Mouse (Mus musculus): ENCODE data around the gene Col4a3.

The Col4a3 gene

GRCm38 (mm10) chr1:82586713-82587399 lies at the start of gene Col4a3, which contains the start of gene Col4a4:
TSS of gene Col4a3 (plus strand) at chr1:82586921.
TSS of gene Col4a4 (minus strand) at chr1:82586849.
- DNase-seq (ENCODE audit: low read depth, low spot score): no peak

DNA sequence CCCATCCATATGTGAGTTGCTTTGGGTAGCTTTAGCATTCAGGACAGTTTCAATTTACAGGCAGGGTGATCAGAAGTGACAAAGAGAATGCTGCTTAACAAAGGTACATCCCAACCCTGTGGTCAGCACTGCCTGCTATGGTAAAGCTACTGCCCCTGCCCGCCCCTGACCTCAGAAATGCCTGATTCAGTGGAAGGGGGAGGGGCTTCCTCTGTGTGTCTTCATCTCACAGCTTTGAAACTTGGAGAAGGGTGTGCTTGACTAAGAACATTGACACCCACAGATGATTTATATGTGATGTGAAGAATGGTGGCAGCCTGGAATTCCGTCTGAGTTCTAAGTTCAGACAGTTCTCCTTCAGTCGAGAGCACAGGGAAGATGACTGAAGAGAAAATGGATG lies 48.9 kb upstream of the Col4a3 start:
- no peak for DNase-seq (ENCODE audit: low read depth, low spot score)

DNA sequence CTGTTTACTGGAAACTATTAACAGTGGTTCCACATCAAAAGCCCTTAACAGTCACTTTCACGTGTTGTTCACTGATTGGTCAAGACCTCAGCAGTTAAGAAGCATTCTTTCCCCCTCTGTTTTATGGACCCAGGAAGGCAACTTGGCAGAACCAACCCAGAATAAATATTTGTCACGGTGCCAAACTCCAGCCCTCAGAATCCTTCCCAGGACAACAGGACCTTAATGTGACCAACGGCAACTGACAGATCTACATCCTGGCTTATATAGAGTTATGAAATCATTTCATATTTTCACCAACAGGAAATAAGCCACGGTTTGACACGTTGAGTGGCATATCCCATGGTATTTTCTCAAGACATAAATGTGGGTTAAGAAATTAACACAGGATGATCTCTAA lies 46.7 kb upstream of the Col4a3 start:
- DNase-seq (ENCODE audit: low read depth, low spot score): no peak

DNA sequence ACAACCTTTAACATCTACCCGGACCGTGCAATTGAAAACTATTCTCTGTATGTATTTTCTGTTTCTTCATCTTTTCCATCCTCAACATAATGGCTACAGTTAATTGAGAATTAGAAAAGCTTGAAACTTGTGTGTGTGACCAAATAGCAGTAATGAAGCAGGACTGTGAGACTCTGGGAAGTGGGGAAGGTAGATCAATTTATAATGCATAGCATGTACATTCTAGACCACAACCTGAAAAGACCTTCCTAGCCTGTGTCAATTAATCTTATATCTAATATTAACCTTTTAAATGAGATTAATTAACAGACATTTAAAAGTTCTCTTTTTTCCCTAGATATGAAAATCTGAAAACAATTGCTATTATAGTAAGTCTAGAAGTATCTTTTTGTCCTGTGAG lies 42.8 kb upstream of the Col4a3 start:
- DNase-seq (ENCODE audit: low read depth, low spot score): no peak

DNA sequence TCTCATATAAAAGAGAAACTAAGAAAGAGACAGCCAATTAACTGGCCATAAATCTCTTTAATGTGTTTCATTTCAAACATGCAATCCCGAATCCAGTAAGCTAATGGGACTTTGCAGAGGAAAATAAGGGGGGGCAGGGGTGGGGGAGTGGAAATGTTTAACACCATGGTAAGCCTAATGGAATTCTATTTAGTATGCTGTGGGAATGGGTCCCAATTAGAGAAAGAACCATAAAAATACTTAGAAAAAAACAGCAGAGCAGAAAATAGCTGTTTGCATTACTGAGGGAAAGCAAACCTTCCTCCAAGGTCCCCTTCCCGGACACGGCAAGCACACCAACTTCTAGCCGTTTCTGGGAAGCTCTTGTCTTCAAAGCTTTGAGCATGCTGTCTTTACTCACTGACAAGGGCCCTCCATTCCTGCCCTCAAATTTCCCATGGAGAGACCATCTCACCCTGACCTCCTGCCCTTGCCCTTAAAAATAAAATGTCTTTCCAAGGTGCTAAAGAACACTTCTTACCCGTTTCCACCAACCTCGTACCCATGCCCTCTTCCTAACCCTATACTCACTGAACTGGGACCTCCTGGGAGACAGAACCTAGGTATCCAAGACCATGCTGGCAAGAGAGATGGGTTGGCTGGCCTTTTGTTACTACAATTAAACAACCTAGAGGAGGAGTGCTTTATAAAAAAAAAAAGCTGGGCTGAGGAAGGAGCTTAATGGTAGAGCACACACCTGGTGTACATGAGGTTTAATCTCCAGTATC lies 42.1 kb upstream of the Col4a3 start:
- no peak for DNase-seq (ENCODE audit: low read depth, low spot score)

GRCm38 (mm10) chr1:82545199-82545960 lies 41.3 kb upstream of the Col4a3 start:
- no peak for DNase-seq (ENCODE audit: low read depth, low spot score)

DNA sequence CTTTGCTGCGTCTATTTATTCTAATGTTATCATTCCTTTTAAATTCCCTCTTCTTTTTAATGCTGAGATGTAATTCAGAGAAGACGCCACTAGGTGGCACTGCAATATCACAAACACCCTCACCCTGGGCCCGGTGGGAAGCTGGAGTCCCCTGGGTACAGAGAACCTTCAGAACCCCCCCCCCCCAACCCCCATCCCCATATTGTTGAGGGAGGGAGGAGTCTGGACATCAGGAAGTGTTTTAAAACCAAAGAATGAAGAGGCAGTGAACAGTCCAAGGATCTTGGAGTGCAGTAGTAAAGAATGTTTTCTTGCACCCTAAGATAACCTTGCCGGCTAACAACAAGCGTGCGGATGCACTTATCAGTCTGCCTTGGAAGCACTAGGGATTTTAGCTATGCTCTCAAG lies 32.3 kb upstream of the Col4a3 start:
- peak; percentile 30 for DNase-seq (ENCODE audit: low read depth, low spot score)

DNA sequence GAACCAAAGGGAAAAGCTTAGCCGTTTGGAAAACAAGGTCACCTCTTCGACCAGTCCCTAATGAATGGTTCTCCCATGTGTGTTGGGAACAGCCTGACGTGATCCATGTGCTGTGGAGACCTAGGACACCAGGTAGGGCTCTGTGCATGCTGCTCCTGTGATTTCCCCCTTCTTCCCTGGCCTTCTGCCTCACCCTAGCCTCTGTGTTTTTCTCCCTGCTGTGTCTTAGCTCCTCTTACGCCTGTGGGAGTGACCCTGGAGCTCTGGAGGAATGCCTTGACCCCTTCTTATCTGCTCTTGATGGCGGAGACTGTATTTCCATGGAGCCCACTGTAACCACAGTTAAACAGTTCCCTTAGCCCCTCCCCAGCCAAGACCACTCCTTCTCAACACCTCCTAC lies 31.8 kb upstream of the Col4a3 start:
- no peak for DNase-seq (ENCODE audit: low read depth, low spot score)

- no peak for DNase-seq (ENCODE audit: low read depth, low spot score)
Measured at GRCm38 (mm10) chr1:82560223-82560622, 26.5 kb upstream of the Col4a3 start.

DNA sequence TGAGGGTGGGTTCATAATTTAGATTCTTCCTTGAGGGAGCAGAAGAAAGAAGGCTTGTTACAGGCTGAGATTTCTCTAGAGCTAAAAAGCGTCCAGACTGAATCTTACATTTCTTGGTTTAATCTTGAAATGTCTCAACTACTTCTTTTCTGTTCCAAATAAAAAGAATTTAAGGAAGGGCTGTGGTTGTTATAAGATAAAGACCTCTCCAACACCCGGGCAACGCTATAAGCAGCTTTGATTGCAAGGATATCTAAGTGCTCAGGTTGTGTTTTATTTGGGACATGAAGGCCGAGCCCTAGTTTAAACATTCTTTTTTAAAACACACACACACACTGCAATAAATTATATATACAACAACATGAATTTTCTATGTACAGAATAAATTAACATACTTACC lies 17.3 kb upstream of the Col4a3 start:
- no peak for DNase-seq (ENCODE audit: low read depth, low spot score)

GRCm38 (mm10) chr1:82571758-82572157 lies 15.0 kb upstream of the Col4a3 start:
- DNase-seq (ENCODE audit: low read depth, low spot score): no peak

- DNase-seq (ENCODE audit: low read depth, low spot score): no peak
Measured at GRCm38 (mm10) chr1:82575681-82576080, 11.0 kb upstream of the Col4a3 start.

- no peak for DNase-seq (ENCODE audit: low read depth, low spot score)
Measured at GRCm38 (mm10) chr1:82576182-82576581, 10.5 kb upstream of the Col4a3 start.

GRCm38 (mm10) chr1:82577339-82577738 lies 9.4 kb upstream of the Col4a3 start:
- DNase-seq (ENCODE audit: low read depth, low spot score): no peak

- no peak for DNase-seq (ENCODE audit: low read depth, low spot score)
Measured at GRCm38 (mm10) chr1:82577915-82578314, 8.8 kb upstream of the Col4a3 start.

GRCm38 (mm10) chr1:82578320-82578719 lies 8.4 kb upstream of the Col4a3 start:
- DNase-seq (ENCODE audit: low read depth, low spot score): no peak

DNA sequence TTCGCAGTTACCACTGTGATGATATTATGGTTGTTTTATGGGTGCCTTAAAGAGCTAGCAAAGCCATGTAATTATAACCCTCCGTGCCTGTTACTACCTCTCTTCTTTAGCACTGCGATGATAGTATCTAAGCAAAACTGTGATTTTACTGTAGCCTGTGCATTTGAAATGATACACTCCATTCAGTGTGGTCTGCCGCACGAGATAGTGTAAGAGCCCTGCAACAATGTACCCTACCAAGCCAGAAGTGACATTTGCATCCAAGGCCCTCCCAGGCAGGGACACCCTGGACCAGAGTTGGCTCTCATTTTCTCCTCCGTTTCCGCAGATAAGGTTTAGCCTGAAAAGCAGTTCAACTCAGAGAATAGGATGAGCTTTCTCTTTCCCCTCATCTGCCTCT lies 740 bp upstream of the Col4a3 start:
- DNase-seq (ENCODE audit: low read depth, low spot score): no peak

- no peak for DNase-seq (ENCODE audit: low read depth, low spot score)
Measured at GRCm38 (mm10) chr1:82590266-82590665, 3.5 kb downstream of the Col4a3 start.

DNA sequence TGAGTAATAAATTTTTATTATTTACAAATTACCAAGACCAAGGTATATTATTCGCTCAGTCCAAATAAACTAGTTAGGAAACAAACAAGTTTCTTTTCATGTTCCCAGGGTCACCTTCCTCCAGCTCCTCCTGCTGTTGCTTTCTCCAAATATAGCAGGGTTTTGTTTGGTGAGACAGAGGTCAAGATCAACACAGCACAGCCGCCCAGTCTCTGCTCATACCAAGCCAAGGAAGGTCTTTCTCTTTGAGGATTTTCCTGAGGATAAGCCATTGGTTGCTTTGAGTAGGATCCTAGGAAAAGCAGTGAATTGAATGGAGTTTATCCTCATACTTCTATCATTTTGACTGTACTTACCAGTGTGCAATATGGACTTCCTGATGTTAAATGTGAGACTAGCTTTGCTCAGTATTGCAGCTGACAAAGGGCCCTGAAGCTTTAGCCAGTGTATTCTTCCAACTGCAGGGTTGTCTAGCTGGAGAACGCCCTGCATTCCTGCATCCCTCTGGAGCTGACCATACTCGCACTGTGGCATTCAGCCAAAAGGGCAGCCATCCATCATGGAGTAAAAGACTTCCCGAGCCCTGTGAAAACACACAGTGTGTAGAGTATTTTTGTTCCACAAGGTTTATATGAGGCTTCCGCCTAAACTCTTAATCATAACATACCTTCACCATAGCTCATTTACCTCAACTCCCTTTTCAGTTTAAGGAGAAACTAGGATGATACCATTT lies 10.3 kb downstream of the Col4a3 start:
- no peak for DNase-seq (ENCODE audit: low read depth, low spot score)

- DNase-seq (ENCODE audit: low read depth, low spot score): no peak
Measured at GRCm38 (mm10) chr1:82603198-82603950, 16.7 kb downstream of the Col4a3 start.

DNA sequence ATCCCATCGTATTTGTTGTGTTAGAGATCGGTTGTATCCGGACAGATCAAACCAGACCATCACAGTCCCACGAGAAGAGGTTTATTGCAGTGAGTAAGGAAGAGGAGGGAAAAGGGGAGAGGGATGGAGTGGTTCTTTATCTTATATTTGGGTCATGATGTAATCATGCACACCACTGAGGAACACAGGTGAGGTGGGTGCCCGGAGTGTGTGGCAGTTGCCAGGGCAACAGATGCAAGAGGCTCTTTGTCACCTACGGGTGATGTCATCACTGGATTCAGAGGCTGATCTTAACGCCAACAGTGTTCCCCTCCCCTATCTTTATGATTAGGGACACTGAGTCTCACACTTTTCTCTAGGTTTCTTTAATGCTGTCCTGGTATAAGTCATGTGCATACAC lies 18.6 kb downstream of the Col4a3 start:
- DNase-seq (ENCODE audit: low read depth, low spot score): no peak
